Mouse (Mus musculus): ENCODE measurements around the gene Camk1d.

GRCm38 (mm10) chr2:5725028-5725701 lies 10.8 kb upstream of the Camk1d start:
- no peak for TF ChIP-seq CTCF (IDR thresholded peaks at IDR 0.05; ENCODE audit: low read depth)
- TF ChIP-seq EP300 (IDR thresholded peaks at IDR 0.05; ENCODE audit: low read depth): no peak

Data from liver, embryonic 14.5 days (tissue).